Mouse (Mus musculus) T-helper 17 cell (primary cell): ENCODE data around the gene Nup155.

ENCODE experiments used
- in situ Hi-C, 2 experiments: fragments of 300-600 bp; cut with MboI, MseI; formaldehyde crosslinking; loops; 1 replicate in 1 of 2; 2 replicates in 1 of 2; pipeline ENCODE4 v1.15.1; 2025; ENCODE audit warnings: high pct_unique_total_duplicates in 2 of 2

The Nup155 gene

GRCm38 (mm10) chr15:8189563-8189962 lies 80.5 kb downstream of the Nup155 start:
- in situ Hi-C loops, result no loop called here

DNA sequence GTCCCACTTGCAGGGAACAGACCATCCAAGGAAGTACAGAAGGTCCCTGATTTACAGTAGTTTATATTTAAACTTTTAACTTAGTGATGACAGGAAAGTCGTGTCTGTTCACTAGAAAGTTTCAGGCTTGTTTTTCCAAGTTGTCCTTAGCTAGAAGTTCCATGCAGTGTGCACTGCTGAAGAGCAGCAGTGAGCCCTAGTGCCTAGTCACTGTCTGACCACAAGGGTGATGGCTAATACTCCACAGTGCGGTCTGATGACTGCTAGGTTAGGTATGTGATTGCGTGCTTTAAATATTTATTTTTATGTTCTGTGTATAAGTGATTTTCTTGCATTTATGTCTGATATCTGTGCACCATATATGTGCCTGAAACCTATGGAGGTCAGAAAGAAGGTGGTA lies 81.4 kb downstream of the Nup155 start:
- in situ Hi-C loops, result no loop called here

DNA sequence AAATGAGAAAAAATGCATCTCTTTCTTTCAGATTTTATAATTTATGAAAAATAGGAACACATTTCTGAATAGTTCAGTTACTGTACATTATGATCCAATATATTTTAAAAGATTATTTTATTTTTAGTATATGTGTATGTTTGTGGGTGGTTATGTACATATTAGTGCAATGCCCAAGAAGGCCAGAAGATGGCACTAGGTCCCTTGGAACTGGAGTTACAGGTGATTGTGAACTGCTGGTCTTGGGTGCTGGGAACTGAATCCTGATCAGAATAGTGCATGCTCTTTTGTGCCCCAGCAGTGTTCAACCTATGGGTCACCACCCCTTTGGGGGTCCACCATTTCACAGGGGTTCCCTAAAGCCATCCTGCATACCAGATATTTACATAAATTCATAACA lies 91.2 kb downstream of the Nup155 start:
- in situ Hi-C loops, result loop anchor here in 1 of 2 experiments (10.0 kb wide), 1 partner anchor 104 kb away; no protein-coding TSS in a partner anchor

DNA sequence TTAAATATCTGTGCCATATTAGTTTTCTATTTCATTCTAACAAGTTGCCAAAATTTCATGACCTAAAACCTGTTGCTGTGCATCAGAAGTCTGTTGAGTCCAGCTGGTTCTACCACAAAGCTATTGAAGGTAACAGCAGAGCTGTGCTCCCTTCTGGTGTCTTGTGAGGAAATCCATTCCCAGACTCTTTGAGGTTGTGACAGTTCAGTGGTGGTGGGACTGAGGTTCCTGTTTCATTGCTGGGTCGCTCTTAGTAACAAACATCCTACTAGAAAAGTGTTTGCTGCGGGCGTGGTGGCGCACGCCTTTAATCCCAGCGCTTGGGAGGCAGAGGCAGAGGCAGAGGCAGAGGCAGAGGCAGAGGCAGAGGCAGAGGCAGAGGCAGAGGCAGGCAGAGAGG lies 99.3 kb downstream of the Nup155 start:
- in situ Hi-C loops, result loop anchor here in 1 of 2 experiments (10.0 kb wide), 1 partner anchor 96 kb away; no protein-coding TSS in a partner anchor
